Mouse (Mus musculus): ENCODE measurements at regions not wholly inside any gene's neighbourhood (a gene's known extent, or its start where the extent isn't known, plus 50 kb on each side); places are given as distances from the start of the nearest gene placed in this dataset.

- H3K4me1 ChIP-seq (replicated peaks; ENCODE audit: control insufficient read depth, insufficient read depth, low read length): no peaks in the 10 kb centered on the region
- no peak for ATAC-seq (replicated peaks; ENCODE audit: low FRiP score, low TSS enrichment, low read depth)
- no peaks in the 10 kb centered on the region for H3K27me3 ChIP-seq (replicated peaks; ENCODE audit: control insufficient read depth, insufficient read depth, low read length)
- no peak overlapping the region for H3K4me2 ChIP-seq (ENCODE audit: low read length)
- no peak for DNase-seq (ENCODE audit: low spot score)
- no peaks in the 10 kb centered on the region for H3K9me3 ChIP-seq (ENCODE audit: control insufficient read depth, low read length)
- no peaks in the 10 kb centered on the region for H3K36me3 ChIP-seq (ENCODE audit: control insufficient read depth, insufficient read depth, low read length)
- H3K27ac ChIP-seq (ENCODE audit: low read depth): no peak overlapping the region
- no peak overlapping the region for H3K4me3 ChIP-seq (ENCODE audit: low read depth, low read length)
- H3K9ac ChIP-seq (ENCODE audit: low read length): no peak overlapping the region
These were observed 184.9 kb upstream of the Wscd1 start for GRCm38 (mm10) chr11:71564831-71565230.

- WGBS: 78% methylated on average over 5 of the region's 5 CpGs
- no peak overlapping the region for H3K4me3 ChIP-seq (ENCODE audit: low read depth, low read length)
- H3K9ac ChIP-seq (ENCODE audit: low read length): no peak overlapping the region
- H3K27ac ChIP-seq (ENCODE audit: low read depth): no peak overlapping the region
- H3K9me3 ChIP-seq (ENCODE audit: control insufficient read depth, low read length): no peaks in the 10 kb centered on the region
- H3K36me3 ChIP-seq (ENCODE audit: control insufficient read depth, insufficient read depth, low read length): no peaks in the 10 kb centered on the region
- no peak for DNase-seq (ENCODE audit: low spot score)
- no peaks in the 10 kb centered on the region for H3K4me1 ChIP-seq (replicated peaks; ENCODE audit: control insufficient read depth, insufficient read depth, low read length)
- no peak for ATAC-seq (replicated peaks; ENCODE audit: low FRiP score, low TSS enrichment, low read depth)
- no peaks in the 10 kb centered on the region for H3K27me3 ChIP-seq (replicated peaks; ENCODE audit: control insufficient read depth, insufficient read depth, low read length)
- H3K4me2 ChIP-seq (ENCODE audit: low read length): no peak overlapping the region
These were observed 172.9 kb upstream of the Wscd1 start for GRCm38 (mm10) chr11:71576801-71577200.

GRCm38 (mm10) chr11:71581775-71582174 lies 167.9 kb upstream of the Wscd1 start:
- Histone ChIP-seq H3K4me2 (ENCODE audit: low read length) (no peak overlapping the region), H3K4me1 (replicated peaks; ENCODE audit: control insufficient read depth, insufficient read depth, low read length) (no peaks in the 10 kb centered on the region), H3K9me3 (ENCODE audit: control insufficient read depth, low read length) (no peaks in the 10 kb centered on the region), H3K4me3 (ENCODE audit: low read depth, low read length) (no peak overlapping the region), H3K27me3 (replicated peaks; ENCODE audit: control insufficient read depth, insufficient read depth, low read length) (no peaks in the 10 kb centered on the region), H3K36me3 (ENCODE audit: control insufficient read depth, insufficient read depth, low read length) (no peaks in the 10 kb centered on the region), H3K27ac (ENCODE audit: low read depth) (no peak overlapping the region), H3K9ac (ENCODE audit: low read length) (no peak overlapping the region)
- ATAC-seq (replicated peaks; ENCODE audit: low FRiP score, low TSS enrichment, low read depth) (no peak), DNase-seq (ENCODE audit: low spot score) (no peak)
- 67% methylated on average over 2 of the region's 2 CpGs for WGBS

- WGBS: 85% methylated on average over 6 of the region's 6 CpGs
- no peak for ATAC-seq (replicated peaks; ENCODE audit: low FRiP score, low TSS enrichment, low read depth)
- Histone ChIP-seq H3K27ac (ENCODE audit: low read depth) (no peak overlapping the region), H3K9ac (ENCODE audit: low read length) (no peak overlapping the region), H3K4me3 (ENCODE audit: low read depth, low read length) (no peak overlapping the region), H3K27me3 (replicated peaks; ENCODE audit: control insufficient read depth, insufficient read depth, low read length) (no peaks in the 10 kb centered on the region), H3K36me3 (ENCODE audit: control insufficient read depth, insufficient read depth, low read length) (no peaks in the 10 kb centered on the region), H3K9me3 (ENCODE audit: control insufficient read depth, low read length) (no peaks in the 10 kb centered on the region), H3K4me2 (ENCODE audit: low read length) (no peak overlapping the region), H3K4me1 (replicated peaks; ENCODE audit: control insufficient read depth, insufficient read depth, low read length) (no peaks in the 10 kb centered on the region)
- no peak for DNase-seq (ENCODE audit: low spot score)
These were observed 158.7 kb upstream of the Wscd1 start for GRCm38 (mm10) chr11:71591014-71591413.

GRCm38 (mm10) chr11:71594250-71594847 lies 155.4 kb upstream of the Wscd1 start:
- Histone ChIP-seq H3K27ac (ENCODE audit: low read depth) (no peak overlapping the region), H3K9ac (ENCODE audit: low read length) (no peak overlapping the region), H3K36me3 (ENCODE audit: control insufficient read depth, insufficient read depth, low read length) (no peaks in the 10 kb centered on the region), H3K27me3 (replicated peaks; ENCODE audit: control insufficient read depth, insufficient read depth, low read length) (no peaks in the 10 kb centered on the region), H3K9me3 (ENCODE audit: control insufficient read depth, low read length) (no peaks in the 10 kb centered on the region), H3K4me2 (ENCODE audit: low read length) (no peak overlapping the region), H3K4me3 (ENCODE audit: low read depth, low read length) (no peak overlapping the region), H3K4me1 (replicated peaks; ENCODE audit: control insufficient read depth, insufficient read depth, low read length) (no peaks in the 10 kb centered on the region)
- ATAC-seq (replicated peaks; ENCODE audit: low FRiP score, low TSS enrichment, low read depth): no peak
- DNase-seq (ENCODE audit: low spot score): no peak
- 79% methylated on average over 6 of the region's 6 CpGs for WGBS

GRCm38 (mm10) chr11:71597709-71598108 lies 152.0 kb upstream of the Wscd1 start:
- H3K4me2 ChIP-seq (ENCODE audit: low read length): no peak overlapping the region
- no peaks in the 10 kb centered on the region for H3K9me3 ChIP-seq (ENCODE audit: control insufficient read depth, low read length)
- 81% methylated on average over 1 of the region's 1 CpGs for WGBS
- DNase-seq (ENCODE audit: low spot score) (no peak), ATAC-seq (replicated peaks; ENCODE audit: low FRiP score, low TSS enrichment, low read depth) (no peak)
- H3K4me1 ChIP-seq (replicated peaks; ENCODE audit: control insufficient read depth, insufficient read depth, low read length): no peaks in the 10 kb centered on the region
- H3K27me3 ChIP-seq (replicated peaks; ENCODE audit: control insufficient read depth, insufficient read depth, low read length): no peaks in the 10 kb centered on the region
- H3K36me3 ChIP-seq (ENCODE audit: control insufficient read depth, insufficient read depth, low read length): no peaks in the 10 kb centered on the region
- H3K9ac ChIP-seq (ENCODE audit: low read length): no peak overlapping the region
- no peak overlapping the region for H3K27ac ChIP-seq (ENCODE audit: low read depth)
- H3K4me3 ChIP-seq (ENCODE audit: low read depth, low read length): no peak overlapping the region

GRCm38 (mm10) chr11:71610782-71611181 lies 138.9 kb upstream of the Wscd1 start:
- no peak for ATAC-seq (replicated peaks; ENCODE audit: low FRiP score, low TSS enrichment, low read depth)
- DNase-seq (ENCODE audit: low spot score): no peak
- H3K4me2 ChIP-seq (ENCODE audit: low read length): no peak overlapping the region
- H3K27ac ChIP-seq (ENCODE audit: low read depth): no peak overlapping the region
- H3K4me1 ChIP-seq (replicated peaks; ENCODE audit: control insufficient read depth, insufficient read depth, low read length): no peaks in the 10 kb centered on the region
- no peaks in the 10 kb centered on the region for H3K9me3 ChIP-seq (ENCODE audit: control insufficient read depth, low read length)
- WGBS: 72% methylated on average over 9 of the region's 9 CpGs
- no peak overlapping the region for H3K4me3 ChIP-seq (ENCODE audit: low read depth, low read length)
- no peak overlapping the region for H3K9ac ChIP-seq (ENCODE audit: low read length)
- H3K36me3 ChIP-seq (ENCODE audit: control insufficient read depth, insufficient read depth, low read length): no peaks in the 10 kb centered on the region
- H3K27me3 ChIP-seq (replicated peaks; ENCODE audit: control insufficient read depth, insufficient read depth, low read length): no peaks in the 10 kb centered on the region

- no peak overlapping the region for H3K27ac ChIP-seq (ENCODE audit: low read depth)
- WGBS: 78% methylated on average over 5 of the region's 5 CpGs
- no peaks in the 10 kb centered on the region for H3K4me1 ChIP-seq (replicated peaks; ENCODE audit: control insufficient read depth, insufficient read depth, low read length)
- no peak overlapping the region for H3K4me2 ChIP-seq (ENCODE audit: low read length)
- H3K27me3 ChIP-seq (replicated peaks; ENCODE audit: control insufficient read depth, insufficient read depth, low read length): no peaks in the 10 kb centered on the region
- no peaks in the 10 kb centered on the region for H3K9me3 ChIP-seq (ENCODE audit: control insufficient read depth, low read length)
- ATAC-seq (replicated peaks; ENCODE audit: low FRiP score, low TSS enrichment, low read depth) (no peak), DNase-seq (ENCODE audit: low spot score) (no peak)
- H3K4me3 ChIP-seq (ENCODE audit: low read depth, low read length): no peak overlapping the region
- no peak overlapping the region for H3K9ac ChIP-seq (ENCODE audit: low read length)
- H3K36me3 ChIP-seq (ENCODE audit: control insufficient read depth, insufficient read depth, low read length): no peaks in the 10 kb centered on the region
These were observed 134.2 kb upstream of the Wscd1 start for GRCm38 (mm10) chr11:71615526-71615925.

GRCm38 (mm10) chr11:71625501-71626191 lies 124.1 kb upstream of the Wscd1 start:
- H3K9me3 ChIP-seq (ENCODE audit: control insufficient read depth, low read length): no peaks in the 10 kb centered on the region
- H3K9ac ChIP-seq (ENCODE audit: low read length): no peak overlapping the region
- H3K36me3 ChIP-seq (ENCODE audit: control insufficient read depth, insufficient read depth, low read length): no peaks in the 10 kb centered on the region
- ATAC-seq (replicated peaks; ENCODE audit: low FRiP score, low TSS enrichment, low read depth): no peak
- no peaks in the 10 kb centered on the region for H3K4me1 ChIP-seq (replicated peaks; ENCODE audit: control insufficient read depth, insufficient read depth, low read length)
- no peak overlapping the region for H3K4me3 ChIP-seq (ENCODE audit: low read depth, low read length)
- no peak for DNase-seq (ENCODE audit: low spot score)
- no peak overlapping the region for H3K27ac ChIP-seq (ENCODE audit: low read depth)
- no peak overlapping the region for H3K4me2 ChIP-seq (ENCODE audit: low read length)
- no peaks in the 10 kb centered on the region for H3K27me3 ChIP-seq (replicated peaks; ENCODE audit: control insufficient read depth, insufficient read depth, low read length)
- 62% methylated on average over 5 of the region's 5 CpGs for WGBS

Measured in intestine, embryonic 14.5 days (tissue).